Mouse (Mus musculus) heart, adult 2 months (tissue): ENCODE data around the gene Ehd4.

Source experiments
- CTCF ChIP-seq: fragments of 200-600 bp; IDR thresholded peaks from 2 replicates; pipeline ENCODE4 v1.8.1; 2022; ENCODE audit warnings: antibody characterized with exemption, mild to moderate bottlenecking, moderate library complexity
- EP300 ChIP-seq: fragments of 200-500 bp; IDR thresholded peaks from 2 replicates; pipeline ENCODE4 v1.6.1; 2011; ENCODE audit warnings: low read depth, low read length, control low read depth; ENCODE audit not compliant: insufficient read depth
- POLR2A ChIP-seq: fragments of 200-500 bp; IDR thresholded peaks from 2 replicates; pipeline ENCODE4 v1.6.1; 2011; ENCODE audit warnings: mild to moderate bottlenecking, low read depth, low read length, control low read depth; ENCODE audit not compliant: insufficient read depth

DNA sequence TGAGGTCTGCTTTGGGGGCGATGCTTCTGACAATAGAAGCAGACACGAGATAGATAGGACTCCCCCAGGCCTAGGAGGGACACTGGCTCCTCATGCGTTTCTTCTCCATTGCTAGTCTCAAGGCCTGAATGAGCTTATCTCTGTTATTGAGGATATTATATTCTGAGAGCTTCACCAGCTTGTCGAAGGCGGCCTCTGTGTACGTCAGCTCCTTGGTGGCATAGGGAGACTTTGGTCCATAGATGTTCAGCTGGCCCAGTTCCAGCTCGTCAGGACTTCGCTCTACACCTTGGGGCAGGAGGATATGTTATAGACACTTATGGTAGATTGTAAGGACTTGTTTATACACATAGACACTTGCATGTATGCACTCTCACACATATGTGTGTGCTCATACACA is 13.4 kb upstream of the Ehd4 start:
- TF ChIP-seq CTCF (no peak), POLR2A (no peak), EP300 (no peak)
